Mouse (Mus musculus): Measurements from ENCODE around the gene Olfr513. TPM values are rescaled to one million over a fixed set of nuclear protein-coding genes. Genes with fewer than 3 reads are reported as not detected.

Gene Olfr513
- not detected for polyA plus RNA-seq (2014; fragmentation: Illumina TruSeq; extraction: RNeasy Lipid Tissue Mini Kit (QIAGEN cat#74804); ENCODE audit: low read depth, low replicate concordance)

GRCm38 (mm10) chr7:108750673-108751072 lies at the start of gene Olfr513:
Olfr513 (plus strand) TSS chr7:108750973.

GRCm38 (mm10) chr7:108713020-108713419 lies 37.8 kb upstream of the Olfr513 start, which contains the start of gene Olfr512:
Olfr512 (plus strand) TSS chr7:108713320.

Other genes starting within 250 kb of the Olfr513 start
- not detected for gene Olfr502, start 225.9 kb upstream of the Olfr513 start, polyA plus RNA-seq (2014; fragmentation: Illumina TruSeq; extraction: RNeasy Lipid Tissue Mini Kit (QIAGEN cat#74804); ENCODE audit: low read depth, low replicate concordance)
- gene Olfr503, start 206.4 kb upstream of the Olfr513 start, polyA plus RNA-seq (2014; fragmentation: Illumina TruSeq; extraction: RNeasy Lipid Tissue Mini Kit (QIAGEN cat#74804); ENCODE audit: low read depth, low replicate concordance) = not detected
- gene Olfr504, start 185.2 kb upstream of the Olfr513 start, polyA plus RNA-seq (2014; fragmentation: Illumina TruSeq; extraction: RNeasy Lipid Tissue Mini Kit (QIAGEN cat#74804); ENCODE audit: low read depth, low replicate concordance) = not detected
- gene Olfr506, start 140.2 kb upstream of the Olfr513 start, polyA plus RNA-seq (2014; fragmentation: Illumina TruSeq; extraction: RNeasy Lipid Tissue Mini Kit (QIAGEN cat#74804); ENCODE audit: low read depth, low replicate concordance) = not detected
- not detected for gene Olfr507, start 129.2 kb upstream of the Olfr513 start, polyA plus RNA-seq (2014; fragmentation: Illumina TruSeq; extraction: RNeasy Lipid Tissue Mini Kit (QIAGEN cat#74804); ENCODE audit: low read depth, low replicate concordance)
- not detected for gene Olfr508, start 121.0 kb upstream of the Olfr513 start, polyA plus RNA-seq (2014; fragmentation: Illumina TruSeq; extraction: RNeasy Lipid Tissue Mini Kit (QIAGEN cat#74804); ENCODE audit: low read depth, low replicate concordance)
- not detected for gene Olfr509, start 99.1 kb upstream of the Olfr513 start, polyA plus RNA-seq (2014; fragmentation: Illumina TruSeq; extraction: RNeasy Lipid Tissue Mini Kit (QIAGEN cat#74804); ENCODE audit: low read depth, low replicate concordance)
- not detected for gene Olfr510, start 84.6 kb upstream of the Olfr513 start, polyA plus RNA-seq (2014; fragmentation: Illumina TruSeq; extraction: RNeasy Lipid Tissue Mini Kit (QIAGEN cat#74804); ENCODE audit: low read depth, low replicate concordance)
- not detected for gene Olfr512, start 37.7 kb upstream of the Olfr513 start, polyA plus RNA-seq (2014; fragmentation: Illumina TruSeq; extraction: RNeasy Lipid Tissue Mini Kit (QIAGEN cat#74804); ENCODE audit: low read depth, low replicate concordance)
- gene Olfr514, start 75.0 kb downstream of the Olfr513 start, polyA plus RNA-seq (2014; fragmentation: Illumina TruSeq; extraction: RNeasy Lipid Tissue Mini Kit (QIAGEN cat#74804); ENCODE audit: low read depth, low replicate concordance) = not detected
- gene Olfr516, start 99.6 kb downstream of the Olfr513 start, polyA plus RNA-seq (2014; fragmentation: Illumina TruSeq; extraction: RNeasy Lipid Tissue Mini Kit (QIAGEN cat#74804); ENCODE audit: low read depth, low replicate concordance) = not detected
- gene Olfr517, start 121.4 kb downstream of the Olfr513 start, polyA plus RNA-seq (2014; fragmentation: Illumina TruSeq; extraction: RNeasy Lipid Tissue Mini Kit (QIAGEN cat#74804); ENCODE audit: low read depth, low replicate concordance) = not detected
- gene Olfr518, start 134.0 kb downstream of the Olfr513 start, polyA plus RNA-seq (2014; fragmentation: Illumina TruSeq; extraction: RNeasy Lipid Tissue Mini Kit (QIAGEN cat#74804); ENCODE audit: low read depth, low replicate concordance) = not detected
- gene Olfr519, start 143.4 kb downstream of the Olfr513 start, polyA plus RNA-seq (2014; fragmentation: Illumina TruSeq; extraction: RNeasy Lipid Tissue Mini Kit (QIAGEN cat#74804); ENCODE audit: low read depth, low replicate concordance) = not detected
- not detected for gene Nlrp10, start 179.2 kb downstream of the Olfr513 start, polyA plus RNA-seq (2014; fragmentation: Illumina TruSeq; extraction: RNeasy Lipid Tissue Mini Kit (QIAGEN cat#74804); ENCODE audit: low read depth, low replicate concordance)
- 24.5 TPM for gene Eif3f, start 183.4 kb downstream of the Olfr513 start, polyA plus RNA-seq (2014; fragmentation: Illumina TruSeq; extraction: RNeasy Lipid Tissue Mini Kit (QIAGEN cat#74804); ENCODE audit: low read depth, low replicate concordance)
- gene Tub, start 199.4 kb downstream of the Olfr513 start, polyA plus RNA-seq (2014; fragmentation: Illumina TruSeq; extraction: RNeasy Lipid Tissue Mini Kit (QIAGEN cat#74804); ENCODE audit: low read depth, low replicate concordance) = not detected

Data from kidney, adult 10 weeks (tissue).